Mouse (Mus musculus) T-helper 17 cell (primary cell): ENCODE results near the gene Serpina3b.

Experiments
- in situ Hi-C, 2 experiments: fragments of 300-600 bp; cut with MboI, MseI; formaldehyde crosslinking; loops; 1 replicate in 1 of 2; 2 replicates in 1 of 2; pipeline ENCODE4 v1.15.1; 2025; ENCODE audit warnings: high pct_unique_total_duplicates in 2 of 2

Gene Serpina3b

GRCm38 (mm10) chr12:104174747-104175146 is 47.0 kb downstream of the Serpina3b start:
- in situ Hi-C loops, result loop anchor here in 1 of 2 experiments (5.0 kb wide), 1 partner anchor 38 kb away; the partner anchor contains the start of gene Serpina3f

- in situ Hi-C loops, result loop anchor here in 1 of 2 experiments (5.0 kb wide), 1 partner anchor 37 kb away; the partner anchor contains the start of gene Serpina3f
Observed at GRCm38 (mm10) chr12:104175636-104176035, 47.8 kb downstream of the Serpina3b start.

GRCm38 (mm10) chr12:104178577-104178976 is 50.8 kb downstream of the Serpina3b start:
- in situ Hi-C loops, result loop anchor here in 1 of 2 experiments (5.0 kb wide), 1 partner anchor 34 kb away; the partner anchor contains the start of gene Serpina3f

GRCm38 (mm10) chr12:104178987-104179386 is 51.2 kb downstream of the Serpina3b start:
- in situ Hi-C loops, result loop anchor here in 1 of 2 experiments (5.0 kb wide), 1 partner anchor 33 kb away; the partner anchor contains the start of gene Serpina3f

DNA sequence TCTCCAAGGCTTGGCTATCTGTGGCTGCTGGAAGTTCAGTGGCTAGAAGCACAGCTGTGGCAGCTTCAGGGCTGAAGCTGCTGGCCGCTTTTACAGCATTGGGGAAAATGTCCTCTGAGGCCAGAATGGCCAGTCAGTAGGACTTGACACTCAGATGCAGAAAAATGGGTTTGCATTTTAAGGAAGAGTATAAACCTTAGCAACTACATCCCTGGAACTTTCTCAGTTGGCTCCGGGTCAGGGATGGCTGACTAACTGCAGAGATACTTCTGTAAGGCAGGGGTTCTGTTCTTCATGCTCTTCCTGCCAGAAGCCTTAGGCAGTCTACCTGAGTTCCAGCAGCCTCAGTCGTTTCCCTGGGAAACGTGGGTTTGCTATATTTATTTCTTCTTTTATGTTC is 57.2 kb downstream of the Serpina3b start:
- in situ Hi-C loops, result no loop called here

- in situ Hi-C loops, result no loop called here
Observed at GRCm38 (mm10) chr12:104186041-104186581, 58.3 kb downstream of the Serpina3b start.
